Mouse (Mus musculus) kidney, adult 2 months (tissue): Measurements from ENCODE around the gene Nt5c3. TPM values are rescaled to one million over a fixed set of nuclear protein-coding genes. Genes with fewer than 3 reads are reported as not detected.
A peak's percentile ranks its signal among the peaks of the same experiment; 100 is the strongest.

ENCODE experiments used
- DNase-seq: peaks from one replicate; pipeline ENCODE4 v3.0.0; 2021
- H3K27ac ChIP-seq: fragments of 200-500 bp; 2 replicates; pipeline ENCODE4 v1.5.1; 2012; ENCODE audit warnings: low read depth, low read length, control low read depth, inconsistent platforms; ENCODE audit not compliant: insufficient read depth
- H3K27me3 ChIP-seq: fragments of 200-500 bp; replicated peaks from 2 replicates; pipeline ENCODE4 v1.6.1; 2012; ENCODE audit warnings: mild to moderate bottlenecking, moderate library complexity, low read length, inconsistent platforms; ENCODE audit not compliant: control insufficient read depth, insufficient read depth
- H3K36me3 ChIP-seq: fragments of 200-500 bp; 2 replicates; pipeline ENCODE4 v1.6.1; 2012; ENCODE audit warnings: mild to moderate bottlenecking, moderate library complexity, low read length, inconsistent platforms; ENCODE audit not compliant: control insufficient read depth, insufficient read depth
- H3K4me1 ChIP-seq: fragments of 200-500 bp; 2 replicates; pipeline ENCODE4 v1.6.1; 2011; ENCODE audit warnings: low read length; ENCODE audit not compliant: control insufficient read depth, insufficient read depth
- H3K4me3 ChIP-seq: fragments of 200-500 bp; 2 replicates; pipeline ENCODE4 v1.5.1; 2011; ENCODE audit warnings: mild to moderate bottlenecking, low read depth, low read length, control low read depth; ENCODE audit not compliant: insufficient read depth
- CTCF ChIP-seq: fragments of 200-500 bp; conservative IDR thresholded peaks from 2 replicates; pipeline ENCODE4 v1.5.1; 2011; ENCODE audit warnings: low read depth, mild to moderate bottlenecking, control low read depth, low read length, moderate library complexity, mixed read lengths; ENCODE audit not compliant: insufficient read depth, insufficient read length
- POLR2A ChIP-seq: fragments of 200-500 bp; IDR thresholded peaks from one replicate; pipeline ENCODE4 v1.6.1; 2011; ENCODE audit warnings: low read depth, low read length, control low read depth
- WGBS: fragments of 180-500 bp; shearing (Covaris S2); methylation state at CpG from one replicate; pipeline ENCODE4 v1.1.7; 2018; 5-methylcytosine and 5-hydroxymethylcytosine counted together
- polyA plus RNA-seq: library from polyadenylated mRNA; depleted of rRNA; stranded (reverse); fragments of >200 nt; gene quantifications from 2 replicates; pipeline ENCODE4 v1.2.3, GENCODE M21; 2012; rRNA removed

The Nt5c3 gene
- polyA plus RNA-seq = 13.3 and 15.1 TPM in 2 replicates

GRCm38 (mm10) chr6:56923726-56924707 lies at the start of gene Nt5c3, which contains the start of gene Vmn1r4:
Gene Nt5c3, minus strand, starts transcription at chr6:56923932.
Gene Vmn1r4, plus strand, starts transcription at chr6:56924015.
- peak; percentile 24 for TF ChIP-seq POLR2A
- TF ChIP-seq CTCF = no peak
- H3K36me3 ChIP-seq = no peaks in the 10 kb centered on the region
- H3K4me3 ChIP-seq = peak within 1 kb of the TSS; percentile 81
- peak; percentile 98 for DNase-seq
- H3K27ac ChIP-seq = peak within 1 kb of the TSS; percentile 86
- WGBS = 3% methylated on average over 64 of the region's 64 CpGs
- no peaks in the 10 kb centered on the region for H3K27me3 ChIP-seq
- H3K4me1 ChIP-seq = peaks cover 9% of the 10 kb centered on the region

GRCm38 (mm10) chr6:56969973-56970372 lies 46.2 kb upstream of the Nt5c3 start, which contains the start of gene Vmn1r5:
Gene Vmn1r5, plus strand, starts transcription at chr6:56970273.
- H3K4me1 ChIP-seq = no peaks in the 10 kb centered on the region
- no peak within 1 kb of the TSS for H3K4me3 ChIP-seq
- H3K36me3 ChIP-seq = no peaks in the 10 kb centered on the region
- H3K27me3 ChIP-seq = no peaks in the 10 kb centered on the region
- no peak for DNase-seq
- no peak within 1 kb of the TSS for H3K27ac ChIP-seq
- TF ChIP-seq CTCF (no peak), POLR2A (no peak)

- H3K36me3 ChIP-seq = no peaks in the 10 kb centered on the region
- no peaks in the 10 kb centered on the region for H3K27me3 ChIP-seq
- peak; percentile 89 for DNase-seq
- WGBS = 27% methylated on average over 5 of the region's 5 CpGs
- no peak overlapping the region for H3K4me3 ChIP-seq
- no peak overlapping the region for H3K27ac ChIP-seq
- TF ChIP-seq POLR2A (no peak), CTCF (no peak)
- 0 out of 2 replicates have a peak, but pooled peaks cover 4% of the 10 kb centered on the region for H3K4me1 ChIP-seq
These were observed 32.7 kb upstream of the Nt5c3 start for GRCm38 (mm10) chr6:56956436-56956835.

- no peak overlapping the region for H3K4me3 ChIP-seq
- TF ChIP-seq POLR2A (no peak), CTCF (no peak)
- 82% methylated on average over 4 of the region's 4 CpGs for WGBS
These were observed 10.6 kb upstream of the Nt5c3 start for GRCm38 (mm10) chr6:56934366-56934765.

GRCm38 (mm10) chr6:56932464-56932863 lies 8.7 kb upstream of the Nt5c3 start:
- no peaks in the 10 kb centered on the region for H3K27me3 ChIP-seq
- H3K27ac ChIP-seq = no peak overlapping the region
- no peaks in the 10 kb centered on the region for H3K4me1 ChIP-seq
- no peaks in the 10 kb centered on the region for H3K36me3 ChIP-seq
- 38% methylated on average over 2 of the region's 2 CpGs for WGBS
- no peak overlapping the region for H3K4me3 ChIP-seq
- peak; percentile 51 for DNase-seq
- TF ChIP-seq POLR2A (no peak), CTCF (no peak)

More at GRCm38 (mm10) chr6:56934366-56934765, 10.6 kb upstream of the Nt5c3 start:
- no peak for DNase-seq
- Histone ChIP-seq H3K27ac (no peak overlapping the region), H3K36me3 (no peaks in the 10 kb centered on the region), H3K27me3 (no peaks in the 10 kb centered on the region), H3K4me1 (no peaks in the 10 kb centered on the region)

- no peaks in the 10 kb centered on the region for H3K36me3 ChIP-seq
- no peak overlapping the region for H3K4me3 ChIP-seq
- DNase-seq = peak; percentile 81
- peak overlapping the region; percentile 80 for H3K27ac ChIP-seq
- no peaks in the 10 kb centered on the region for H3K27me3 ChIP-seq
- TF ChIP-seq POLR2A (no peak), CTCF (no peak)
- no peaks in the 10 kb centered on the region for H3K4me1 ChIP-seq
- 24% methylated on average over 4 of the region's 4 CpGs for WGBS
These were observed 8.1 kb upstream of the Nt5c3 start for GRCm38 (mm10) chr6:56931648-56932415.
